Mouse (Mus musculus) testis, adult 2 months (tissue): ENCODE data around the gene Id1. TPM values are rescaled to one million over a fixed set of nuclear protein-coding genes. Genes with fewer than 3 reads are reported as not detected.

Source experiments
- H3K27ac ChIP-seq: fragments of 200-500 bp; 2 replicates; pipeline ENCODE4 v1.5.1; 2012; ENCODE audit warnings: low read depth, low read length; ENCODE audit not compliant: control insufficient read depth, insufficient read depth
- H3K27me3 ChIP-seq: fragments of 200-500 bp; 2 replicates; pipeline ENCODE4 v1.6.1; 2012; ENCODE audit warnings: mild to moderate bottlenecking, low read length, moderate library complexity; ENCODE audit not compliant: control insufficient read depth, insufficient read depth
- H3K36me3 ChIP-seq: fragments of 200-500 bp; 2 replicates; pipeline ENCODE4 v1.6.1; 2012; ENCODE audit warnings: mild to moderate bottlenecking, low read length; ENCODE audit not compliant: control insufficient read depth, insufficient read depth
- H3K4me1 ChIP-seq: fragments of 200-500 bp; 2 replicates; pipeline ENCODE4 v1.6.1; 2012; ENCODE audit warnings: low read length; ENCODE audit not compliant: control insufficient read depth, insufficient read depth
- H3K4me3 ChIP-seq: fragments of 200-500 bp; 2 replicates; pipeline ENCODE4 v1.5.1; 2012; ENCODE audit warnings: low read depth, mild to moderate bottlenecking, low read length, moderate library complexity, mixed read lengths; ENCODE audit not compliant: control insufficient read depth
- CTCF ChIP-seq: fragments of 200-500 bp; IDR thresholded peaks from 2 replicates; pipeline ENCODE4 v1.5.1; 2012; ENCODE audit warnings: low read depth, mild to moderate bottlenecking, inconsistent platforms, low read length, moderate library complexity; ENCODE audit not compliant: control insufficient read depth, insufficient read depth, insufficient replicate concordance
- POLR2A ChIP-seq: fragments of 200-500 bp; IDR thresholded peaks from 2 replicates; pipeline ENCODE4 v1.6.1; 2012; ENCODE audit warnings: low read depth, mild to moderate bottlenecking, inconsistent platforms, low read length, moderate library complexity; ENCODE audit not compliant: control insufficient read depth
- polyA plus RNA-seq: library from polyadenylated mRNA; depleted of rRNA; stranded (reverse); fragments of >200 nt; gene quantifications from 2 replicates; pipeline ENCODE4 v1.2.3, GENCODE M21; 2012

Gene Id1
- polyA plus RNA-seq, 1 experiment: 5.5 TPM

GRCm38 (mm10) chr2:152766387-152767123 lies 30.5 kb downstream of the Id1 start:
- Histone ChIP-seq H3K4me3 (peak overlapping the region; percentile 46), H3K4me1 (peaks cover 11% of the 10 kb centered on the region), H3K36me3 (no peaks in the 10 kb centered on the region), H3K27me3 (no peaks in the 10 kb centered on the region), H3K27ac (peak overlapping the region; percentile 43; the same call in 1 of the 2 replicates)
- TF ChIP-seq CTCF (peak; percentile 97), POLR2A (no peak)

- H3K4me1 ChIP-seq: peaks cover 11% of the 10 kb centered on the region
- no peak overlapping the region for H3K27ac ChIP-seq
- no peaks in the 10 kb centered on the region for H3K36me3 ChIP-seq
- H3K27me3 ChIP-seq: no peaks in the 10 kb centered on the region
- TF ChIP-seq POLR2A: no peak
- no peak overlapping the region for H3K4me3 ChIP-seq
Observed at GRCm38 (mm10) chr2:152767618-152768271, 31.7 kb downstream of the Id1 start.

- TF ChIP-seq CTCF (no peak), POLR2A (no peak)
- Histone ChIP-seq H3K27ac (no peak overlapping the region), H3K27me3 (no peaks in the 10 kb centered on the region), H3K36me3 (no peaks in the 10 kb centered on the region), H3K4me1 (peaks cover 11% of the 10 kb centered on the region), H3K4me3 (no peak overlapping the region)
Observed at GRCm38 (mm10) chr2:152769677-152770076, 33.6 kb downstream of the Id1 start.

GRCm38 (mm10) chr2:152771571-152771970 lies 35.5 kb downstream of the Id1 start:
- Histone ChIP-seq H3K4me3 (no peak overlapping the region), H3K27ac (no peak overlapping the region; the same call in 1 of the 2 replicates), H3K36me3 (no peaks in the 10 kb centered on the region), H3K4me1 (peaks cover 8% of the 10 kb centered on the region), H3K27me3 (no peaks in the 10 kb centered on the region)
- TF ChIP-seq CTCF (no peak), POLR2A (no peak)

GRCm38 (mm10) chr2:152772231-152772630 lies 36.2 kb downstream of the Id1 start:
- H3K36me3 ChIP-seq: no peaks in the 10 kb centered on the region
- H3K4me1 ChIP-seq: peaks cover 1% of the 10 kb centered on the region
- H3K27ac ChIP-seq: no peak overlapping the region
- H3K27me3 ChIP-seq: no peaks in the 10 kb centered on the region
- TF ChIP-seq POLR2A (no peak), CTCF (no peak)
- no peak overlapping the region for H3K4me3 ChIP-seq

- no peak overlapping the region for H3K27ac ChIP-seq
- TF ChIP-seq CTCF (no peak), POLR2A (no peak)
- H3K36me3 ChIP-seq: no peaks in the 10 kb centered on the region
- H3K4me1 ChIP-seq: no peaks in the 10 kb centered on the region
- no peak overlapping the region for H3K4me3 ChIP-seq
- no peaks in the 10 kb centered on the region for H3K27me3 ChIP-seq
Observed at GRCm38 (mm10) chr2:152775357-152775756, 39.3 kb downstream of the Id1 start.

GRCm38 (mm10) chr2:152776019-152776418 lies 40.0 kb downstream of the Id1 start:
- peaks cover 2% of the 10 kb centered on the region; the same call in 1 of the 2 replicates for H3K36me3 ChIP-seq
- H3K4me3 ChIP-seq: no peak overlapping the region
- H3K4me1 ChIP-seq: peaks cover 6% of the 10 kb centered on the region
- no peaks in the 10 kb centered on the region for H3K27me3 ChIP-seq
- H3K27ac ChIP-seq: no peak overlapping the region
- no peak for TF ChIP-seq CTCF
- TF ChIP-seq POLR2A: no peak

- peak overlapping the region; percentile 12; the same call in 1 of the 2 replicates for H3K4me3 ChIP-seq
- H3K4me1 ChIP-seq: peaks cover 10% of the 10 kb centered on the region
- no peak overlapping the region for H3K27ac ChIP-seq
- peaks cover 2% of the 10 kb centered on the region; the same call in 1 of the 2 replicates for H3K36me3 ChIP-seq
- no peaks in the 10 kb centered on the region for H3K27me3 ChIP-seq
- no peak for TF ChIP-seq CTCF
- no peak for TF ChIP-seq POLR2A
Observed at GRCm38 (mm10) chr2:152776435-152776834, 40.4 kb downstream of the Id1 start.
